Mouse (Mus musculus) MEL (cell line): ENCODE data around the gene Prdm5. TPM values are rescaled to one million over a fixed set of nuclear protein-coding genes. Genes with fewer than 3 reads are reported as not detected.

Source experiments
- DNase-seq: peaks from one replicate; pipeline ENCODE4 v3.0.0; 2011; ENCODE audit warnings: low read depth, low spot score
- H3K27ac ChIP-seq: 2 replicates; pipeline ENCODE4 v1.5.1; 2012; ENCODE audit warnings: low read depth, mild to moderate bottlenecking, control low read depth, low read length, moderate library complexity; ENCODE audit not compliant: control insufficient read depth
- H3K27me3 ChIP-seq, 2 experiments: fragments of 150-350 bp in 1 of 2; sonication (generic) in 1 of 2; 2 replicates each; pipeline ENCODE4 v1.6.1; 2012; ENCODE audit warnings: low read length in 2 of 2, mild to moderate bottlenecking in 2 of 2, improper control_type of control experiment in 1 of 2, moderate library complexity in 1 of 2; ENCODE audit not compliant: insufficient read depth in 2 of 2, control insufficient read depth in 1 of 2
- H3K36me3 ChIP-seq, 2 experiments: 2 replicates each; pipeline ENCODE4 v1.6.1; 2012 to 2014; ENCODE audit warnings: low read length in 2 of 2, improper control_type of control experiment in 1 of 2, inconsistent platforms in 1 of 2, mild to moderate bottlenecking in 1 of 2; ENCODE audit not compliant: insufficient read depth in 2 of 2, control insufficient read depth in 1 of 2
- H3K4me1 ChIP-seq, 2 experiments: fragments of 150-350 bp in 1 of 2; sonication (generic) in 1 of 2; 2 replicates each; pipeline ENCODE4 v1.6.1; 2012; ENCODE audit warnings: low read length in 2 of 2, improper control_type of control experiment in 1 of 2, mild to moderate bottlenecking in 1 of 2; ENCODE audit not compliant: insufficient read depth in 2 of 2, control insufficient read depth in 1 of 2
- H3K4me3 ChIP-seq, 2 experiments: fragments of 150-350 bp in 1 of 2; sonication (generic) in 1 of 2; 2 replicates each; pipeline ENCODE4 v1.5.1; 2012; ENCODE audit warnings: low read depth in 2 of 2, low read length in 2 of 2, mild to moderate bottlenecking in 2 of 2, moderate library complexity in 2 of 2, control low read depth in 1 of 2, improper control_type of control experiment in 1 of 2; ENCODE audit not compliant: control insufficient read depth in 1 of 2, insufficient read depth in 1 of 2
- H3K79me2 ChIP-seq: 2 replicates; pipeline ENCODE4 v1.6.1; 2012; ENCODE audit warnings: mild to moderate bottlenecking, low read length, moderate library complexity; ENCODE audit not compliant: control insufficient read depth, poor library complexity, insufficient read depth
- H3K9ac ChIP-seq: 2 replicates; pipeline ENCODE4 v1.6.1; 2012; ENCODE audit warnings: low read depth, mild to moderate bottlenecking, control low read depth, low read length, moderate library complexity; ENCODE audit not compliant: control insufficient read depth, poor library complexity, severe bottlenecking
- H3K9me3 ChIP-seq: fragments of 150-350 bp; sonication (generic); replicated peaks from 2 replicates; pipeline ENCODE4 v1.6.1; 2012; ENCODE audit warnings: mild to moderate bottlenecking, low read length, improper control_type of control experiment, moderate library complexity; ENCODE audit not compliant: insufficient read depth
- CHD1 ChIP-seq: IDR thresholded peaks from 2 replicates; pipeline ENCODE4 v1.6.1; 2012; ENCODE audit warnings: low read depth, mild to moderate bottlenecking, inconsistent platforms, low read length, improper control_type of control experiment
- GABPA ChIP-seq: IDR thresholded peaks from 2 replicates; pipeline ENCODE4 v1.6.1; 2012; ENCODE audit warnings: low read depth, mild to moderate bottlenecking, inconsistent platforms, low read length, improper control_type of control experiment, moderate library complexity
- GATA1 ChIP-seq: IDR thresholded peaks from 2 replicates; pipeline ENCODE4 v1.6.1; 2011; ENCODE audit warnings: low read depth, low read length, improper control_type of control experiment
- HCFC1 ChIP-seq: IDR thresholded peaks from 2 replicates; pipeline ENCODE4 v1.6.1; 2012; ENCODE audit warnings: low read depth, mild to moderate bottlenecking, inconsistent platforms, low read length, improper control_type of control experiment, moderate library complexity
- JUND ChIP-seq: IDR thresholded peaks from 2 replicates; pipeline ENCODE4 v1.6.1; 2011; ENCODE audit warnings: low read depth, mild to moderate bottlenecking, improper control_type of control experiment, low read length
- MAX ChIP-seq: IDR thresholded peaks from 2 replicates; pipeline ENCODE4 v1.6.1; 2011; ENCODE audit warnings: low read length, improper control_type of control experiment
- MYB ChIP-seq: IDR thresholded peaks from 2 replicates; pipeline ENCODE4 v1.6.1; 2011; ENCODE audit warnings: mild to moderate bottlenecking, low read depth, low read length, improper control_type of control experiment
- MYC ChIP-seq: IDR thresholded peaks from 2 replicates; pipeline ENCODE4 v1.6.1; 2011; ENCODE audit warnings: low read depth, mild to moderate bottlenecking, low read length, improper control_type of control experiment, moderate library complexity
- NELFE ChIP-seq: IDR thresholded peaks from 2 replicates; pipeline ENCODE4 v1.6.1; 2011; ENCODE audit warnings: low read depth, low read length, improper control_type of control experiment
- NRF1 ChIP-seq: IDR thresholded peaks from 2 replicates; pipeline ENCODE4 v1.6.1; 2014; ENCODE audit warnings: low read depth, mild to moderate bottlenecking, inconsistent platforms, low read length, improper control_type of control experiment, moderate library complexity; ENCODE audit not compliant: poor library complexity, insufficient read depth, severe bottlenecking
- POLR2A ChIP-seq, 2 experiments: IDR thresholded peaks; 2 replicates each; pipeline ENCODE4 v1.6.1; 2011 to 2012; ENCODE audit warnings: low read length in 2 of 2, mild to moderate bottlenecking in 2 of 2, control low read depth in 1 of 2, improper control_type of control experiment in 1 of 2, low read depth in 1 of 2, moderate library complexity in 1 of 2; ENCODE audit not compliant: control insufficient read depth in 1 of 2, insufficient read depth in 1 of 2, poor library complexity in 1 of 2
- POLR2AphosphoS5 ChIP-seq: IDR thresholded peaks from 2 replicates; pipeline ENCODE4 v1.6.1; 2012; ENCODE audit warnings: low read depth, borderline replicate concordance, mild to moderate bottlenecking, inconsistent platforms, low read length, moderate library complexity, mixed read lengths
- RAD21 ChIP-seq: IDR thresholded peaks from 2 replicates; pipeline ENCODE4 v1.6.1; 2011; ENCODE audit warnings: mild to moderate bottlenecking, low read depth, low read length, improper control_type of control experiment
- RCOR1 ChIP-seq: IDR thresholded peaks from 2 replicates; pipeline ENCODE4 v1.6.1; 2012; ENCODE audit warnings: low read depth, mild to moderate bottlenecking, inconsistent platforms, low read length, improper control_type of control experiment
- SIN3A ChIP-seq: IDR thresholded peaks from 2 replicates; pipeline ENCODE4 v1.6.1; 2012; ENCODE audit warnings: low read length, improper control_type of control experiment, inconsistent platforms
- TBP ChIP-seq: IDR thresholded peaks from 2 replicates; pipeline ENCODE4 v1.8.0; 2011; ENCODE audit warnings: low read depth, low read length, improper control_type of control experiment
- TCF12 ChIP-seq: IDR thresholded peaks from 2 replicates; pipeline ENCODE4 v1.6.1; 2014; ENCODE audit warnings: low read depth, mild to moderate bottlenecking, inconsistent platforms, low read length, improper control_type of control experiment, moderate library complexity
- UBTF ChIP-seq: IDR thresholded peaks from 2 replicates; pipeline ENCODE4 v1.6.1; 2012; ENCODE audit warnings: low read depth, mild to moderate bottlenecking, inconsistent platforms, low read length, improper control_type of control experiment, moderate library complexity, borderline replicate concordance; ENCODE audit not compliant: insufficient read depth
- USF1 ChIP-seq: IDR thresholded peaks from 2 replicates; pipeline ENCODE4 v1.6.1; 2014; ENCODE audit warnings: low read depth, mild to moderate bottlenecking, inconsistent platforms, low read length, improper control_type of control experiment, moderate library complexity
- USF2 ChIP-seq, 2 experiments: IDR thresholded peaks; 2 replicates each; pipeline ENCODE4 v1.6.1; 2011 to 2012; ENCODE audit warnings: improper control_type of control experiment in 2 of 2, low read length in 2 of 2, borderline replicate concordance in 1 of 2, inconsistent platforms in 1 of 2, low read depth in 1 of 2, mild to moderate bottlenecking in 1 of 2; ENCODE audit not compliant: insufficient read depth in 1 of 2
- ZKSCAN1 ChIP-seq: IDR thresholded peaks from 2 replicates; pipeline ENCODE4 v1.6.1; 2012; ENCODE audit warnings: low read depth, mild to moderate bottlenecking, inconsistent platforms, low read length, improper control_type of control experiment, moderate library complexity
- polyA plus RNA-seq, 2 experiments: library from polyadenylated mRNA; stranded (reverse) in 1 of 2; unstranded in 1 of 2; fragments of >175 nt in 1 of 2; fragments of >200 nt in 1 of 2; gene quantifications; 2 replicates each; pipeline versions ENCODE4 v1.2.1 to v1.2.4; 2012; ENCODE audit warnings: low replicate concordance in 2 of 2, low read depth in 1 of 2; ENCODE audit not compliant: insufficient read length in 2 of 2, insufficient read depth in 1 of 2, missing spikeins in 1 of 2
- total RNA-seq: library from RNA; depleted of rRNA; stranded (reverse); fragments of 300-350 nt; gene quantifications from 2 replicates; pipeline ENCODE4 v1.2.3, GENCODE M21; 2012

Gene Prdm5
- total and polyA plus RNA-seq, 3 experiments: 0.04 TPM; not detected in 2

GRCm38 (mm10) chr6:65781441-65781840, 2.7 kb downstream of the Prdm5 start:
- DNase-seq: no peak
- H3K9ac ChIP-seq: no peak overlapping the region
- TF ChIP-seq GATA1 (no peak), GABPA (no peak), NELFE (no peak), TBP (no peak), MYB (no peak), TCF12 (no peak), RCOR1 (no peak), POLR2AphosphoS5 (no peak), JUND (no peak), NRF1 (no peak), CHD1 (no peak)
- H3K36me3 ChIP-seq: no peaks in the 10 kb centered on the region
- no peaks in the 10 kb centered on the region for H3K4me1 ChIP-seq
- H3K27ac ChIP-seq: no peak overlapping the region
- no peak overlapping the region for H3K4me3 ChIP-seq
- no peaks in the 10 kb centered on the region for H3K27me3 ChIP-seq
- no peaks in the 10 kb centered on the region for H3K79me2 ChIP-seq
- no peaks in the 10 kb centered on the region for H3K9me3 ChIP-seq

GRCm38 (mm10) chr6:65783670-65784069, 4.9 kb downstream of the Prdm5 start:
- H3K9ac ChIP-seq: no peak overlapping the region
- no peak overlapping the region for H3K27ac ChIP-seq
- DNase-seq: no peak
- TF ChIP-seq MYC: no peak
- no peak for TF ChIP-seq UBTF
- TF ChIP-seq RAD21: no peak
- no peak for TF ChIP-seq ZKSCAN1
- no peak for TF ChIP-seq MAX
- TF ChIP-seq CHD1: no peak
- H3K9me3 ChIP-seq: no peaks in the 10 kb centered on the region
- no peak overlapping the region for H3K4me3 ChIP-seq
- no peaks in the 10 kb centered on the region for H3K79me2 ChIP-seq
- H3K4me1 ChIP-seq: no peaks in the 10 kb centered on the region
- H3K36me3 ChIP-seq: no peaks in the 10 kb centered on the region
- no peaks in the 10 kb centered on the region; a peak in 1 of 4 replicates for H3K27me3 ChIP-seq

- Histone ChIP-seq H3K27ac (no peak overlapping the region), H3K9me3 (no peaks in the 10 kb centered on the region), H3K4me3 (no peak overlapping the region), H3K9ac (no peak overlapping the region), H3K27me3 (peaks cover 0 to 2% of the 10 kb centered on the region in 2 experiments; a peak in 2 of 4 replicates), H3K4me1 (no peaks in the 10 kb centered on the region), H3K36me3 (no peaks in the 10 kb centered on the region), H3K79me2 (no peaks in the 10 kb centered on the region)
- DNase-seq: no peak
- TF ChIP-seq RCOR1 (no peak), RAD21 (no peak), TCF12 (no peak), USF2 (IDR thresholded peaks at IDR 0.05; ENCODE audit: borderline replicate concordance in 1 of 2, insufficient read depth in 1 of 2, low read depth in 1 of 2, low read length in 2 of 2) (no peak), NRF1 (no peak), USF1 (no peak), MAX (no peak), GABPA (no peak), GATA1 (no peak), POLR2A (IDR thresholded peaks at IDR 0.05; ENCODE audit: control insufficient read depth in 1 of 2, insufficient read depth in 1 of 2, low read depth in 1 of 2, low read length in 2 of 2, poor library complexity in 1 of 2) (no peak), SIN3A (no peak), MYC (no peak), HCFC1 (no peak)
Measured at GRCm38 (mm10) chr6:65792923-65793322, 14.1 kb downstream of the Prdm5 start.
